Mouse (Mus musculus) erythroblast, embryonic 14.5 days (primary cell): Measurements from ENCODE around the gene Mbnl1. TPM values are rescaled to one million over a fixed set of nuclear protein-coding genes. Genes with fewer than 3 reads are reported as not detected.
A peak's percentile ranks its signal among the peaks of the same experiment; 100 is the strongest.
"Not testable (repeated sequence)": the region's sequence is repeated elsewhere in the genome, so short reads cannot be mapped to it uniquely, and the experiment has no call there.

Experiments used
- H3K27me3 ChIP-seq: 2 replicates; pipeline ENCODE4 v1.6.1; 2012; ENCODE audit warnings: inconsistent platforms; ENCODE audit not compliant: control insufficient read depth
- H3K36me3 ChIP-seq: 2 replicates; pipeline ENCODE4 v1.6.1; 2012; ENCODE audit warnings: mild to moderate bottlenecking, inconsistent platforms; ENCODE audit not compliant: control insufficient read depth
- H3K4me1 ChIP-seq: 2 replicates; pipeline ENCODE4 v1.6.1; 2012; ENCODE audit warnings: inconsistent platforms; ENCODE audit not compliant: control insufficient read depth
- H3K4me3 ChIP-seq: replicated peaks from 2 replicates; pipeline ENCODE3; 2012; ENCODE audit warnings: moderate library complexity, mild to moderate bottlenecking, inconsistent platforms
- H3K9me3 ChIP-seq: 2 replicates; pipeline ENCODE4 v1.6.1; 2012; ENCODE audit warnings: low read length, inconsistent platforms, mixed read lengths; ENCODE audit not compliant: control insufficient read depth
- GATA1 ChIP-seq: IDR thresholded peaks from 2 replicates; pipeline ENCODE4 v1.6.1; 2012; ENCODE audit warnings: low read length, inconsistent platforms, mixed read lengths
- TAL1 ChIP-seq: IDR thresholded peaks from 3 replicates; pipeline ENCODE4 v1.6.1; 2012; ENCODE audit warnings: low read length, inconsistent platforms, mixed read lengths
- polyA plus RNA-seq: library from polyadenylated mRNA; stranded (reverse); fragments of >175 nt; gene quantifications from 2 replicates; pipeline ENCODE4 v1.2.3, GENCODE M21; 2012

The Mbnl1 gene
- polyA plus RNA-seq, 1 experiment, result 1.6 TPM

- peaks cover 30% of the 10 kb centered on the region for H3K4me1 ChIP-seq
- no peak for TF ChIP-seq GATA1
- no peak for TF ChIP-seq TAL1
Observed at GRCm38 (mm10) chr3:60485987-60486712, 13.5 kb downstream of the Mbnl1 start.

GRCm38 (mm10) chr3:60486713-60487170 is 14.1 kb downstream of the Mbnl1 start:
- peaks cover 27% of the 10 kb centered on the region for H3K4me1 ChIP-seq

More at GRCm38 (mm10) chr3:60485987-60486712, 13.5 kb downstream of the Mbnl1 start:
- Histone ChIP-seq H3K36me3 (no peaks in the 10 kb centered on the region; the same call in 1 of the 2 replicates), H3K27me3 (no peaks in the 10 kb centered on the region), H3K4me3 (no peak overlapping the region), H3K9me3 (no peaks in the 10 kb centered on the region)

DNA sequence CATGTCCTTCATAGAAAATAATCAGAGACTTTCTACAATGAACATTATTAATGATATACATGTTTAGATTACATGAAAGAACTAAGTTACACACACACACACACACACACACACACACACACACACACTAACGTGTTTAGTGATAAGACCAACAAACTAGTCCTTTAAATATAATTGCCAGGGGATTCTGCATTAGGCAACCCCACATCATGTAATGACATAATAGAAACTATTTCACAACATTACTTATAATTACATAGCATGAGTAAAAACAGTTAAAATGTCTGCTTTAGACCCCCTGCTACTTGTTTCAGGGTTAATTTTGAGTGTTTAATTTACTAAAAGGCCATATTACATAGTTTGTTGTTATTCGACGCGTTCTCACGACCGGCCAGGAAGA is 16.9 kb downstream of the Mbnl1 start:
- TF ChIP-seq GATA1 (no peak), TAL1 (no peak)
- no peaks in the 10 kb centered on the region for H3K36me3 ChIP-seq
- no peaks in the 10 kb centered on the region for H3K27me3 ChIP-seq
- no peaks in the 10 kb centered on the region for H3K9me3 ChIP-seq
- no peak overlapping the region for H3K4me3 ChIP-seq
- H3K4me1 ChIP-seq, result peaks cover 13% of the 10 kb centered on the region

More at GRCm38 (mm10) chr3:60486713-60487170, 14.1 kb downstream of the Mbnl1 start:
- Histone ChIP-seq H3K27me3 (no peaks in the 10 kb centered on the region), H3K9me3 (no peaks in the 10 kb centered on the region), H3K36me3 (no peaks in the 10 kb centered on the region; the same call in 1 of the 2 replicates), H3K4me3 (no peak overlapping the region)
- no peak for TF ChIP-seq TAL1
- no peak for TF ChIP-seq GATA1

DNA sequence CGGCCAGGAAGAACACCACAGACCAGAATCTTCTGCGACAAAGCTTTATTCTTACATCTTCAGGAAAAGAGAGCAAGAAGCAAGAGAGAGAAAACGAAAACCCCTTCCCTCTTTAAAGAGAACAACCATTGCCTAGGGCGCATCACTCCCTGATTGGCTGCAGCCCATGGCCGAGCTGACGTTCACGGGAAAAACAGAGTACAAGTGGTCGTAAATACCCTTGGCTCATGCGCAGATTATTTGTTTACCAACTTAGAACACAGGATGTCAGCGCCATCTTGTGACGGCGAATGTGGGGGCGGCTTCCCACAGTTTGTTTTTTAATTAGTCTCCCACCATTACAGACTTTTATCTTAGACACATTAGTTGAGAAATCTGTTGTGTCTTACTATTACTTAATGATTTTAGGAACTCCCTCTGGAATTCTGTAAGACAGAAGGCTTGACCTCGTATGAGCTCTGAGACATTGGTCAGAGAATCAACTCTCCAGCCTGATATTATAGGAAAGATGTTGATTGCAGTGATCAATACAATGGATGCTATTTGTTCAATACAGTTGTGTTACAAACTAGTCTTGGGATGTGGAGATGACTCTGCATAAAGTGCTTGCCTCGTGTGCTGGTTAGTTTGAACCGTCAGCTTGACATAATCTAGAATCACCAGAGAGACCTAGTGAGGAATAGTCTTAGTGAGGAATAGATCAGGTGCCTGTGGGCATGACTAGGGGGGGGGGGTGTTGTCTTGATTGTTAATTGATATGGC is 22.3 kb downstream of the Mbnl1 start:
- H3K4me3 ChIP-seq, H3K9me3 ChIP-seq: not testable (repeated sequence)
- peaks cover 34% of the 10 kb centered on the region for H3K4me1 ChIP-seq

GRCm38 (mm10) chr3:60496197-60496596 is 23.6 kb downstream of the Mbnl1 start:
- TF ChIP-seq TAL1 (no peak), GATA1 (no peak)

More for the DNA sequence above, 22.3 kb downstream of the Mbnl1 start:
- H3K27me3 ChIP-seq, H3K36me3 ChIP-seq: not testable (repeated sequence)

DNA sequence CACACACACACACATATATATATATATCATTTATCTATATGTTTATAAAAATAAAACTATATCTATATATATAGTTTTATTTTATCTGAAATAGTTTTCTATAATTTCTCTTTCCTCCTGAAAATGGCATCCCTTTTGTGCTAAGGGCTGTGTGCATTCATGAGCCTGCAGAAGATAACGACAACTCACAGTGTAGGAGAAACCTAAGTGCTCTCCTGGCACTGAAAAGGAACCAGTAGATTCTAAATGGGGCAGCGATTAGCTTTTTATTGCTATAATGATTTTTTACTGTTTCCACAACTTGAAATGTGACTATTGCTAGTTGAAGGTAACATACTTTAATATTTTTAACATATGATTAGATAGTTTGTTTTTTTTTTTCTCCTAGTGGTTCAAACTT is 25.5 kb downstream of the Mbnl1 start:
- Histone ChIP-seq H3K27me3 (no peaks in the 10 kb centered on the region), H3K4me3 (no peak overlapping the region), H3K9me3 (no peaks in the 10 kb centered on the region), H3K36me3 (no peaks in the 10 kb centered on the region; the same call in 1 of the 2 replicates), H3K4me1 (peaks cover 56% of the 10 kb centered on the region)
- TF ChIP-seq GATA1 (no peak), TAL1 (no peak)

More at GRCm38 (mm10) chr3:60496197-60496596, 23.6 kb downstream of the Mbnl1 start:
- Histone ChIP-seq H3K27me3 (no peaks in the 10 kb centered on the region), H3K4me1 (peaks cover 41% of the 10 kb centered on the region), H3K4me3 (no peak overlapping the region), H3K36me3 (no peaks in the 10 kb centered on the region), H3K9me3 (no peaks in the 10 kb centered on the region)

DNA sequence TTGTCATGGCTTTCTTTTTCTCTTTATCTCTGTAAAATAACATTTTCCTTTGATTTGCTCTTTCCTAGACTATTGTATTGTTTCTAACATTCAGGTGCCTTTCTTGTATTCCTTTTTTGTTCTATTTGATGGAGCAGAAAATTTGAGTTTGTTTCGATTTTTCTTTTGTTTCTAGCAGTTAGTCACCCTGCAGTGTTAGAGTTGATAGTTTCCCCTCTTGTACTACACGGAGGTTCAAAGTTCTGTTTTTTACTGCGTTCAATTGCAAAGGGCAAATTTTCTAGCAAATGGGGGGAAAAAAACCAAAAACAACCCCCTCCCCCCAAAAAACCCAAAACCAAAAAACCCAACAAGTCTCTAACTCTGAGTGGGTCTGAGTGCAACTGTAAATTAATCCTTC is 26.0 kb downstream of the Mbnl1 start:
- Histone ChIP-seq H3K27me3 (no peaks in the 10 kb centered on the region), H3K9me3 (no peaks in the 10 kb centered on the region), H3K36me3 (no peaks in the 10 kb centered on the region; the same call in 1 of the 2 replicates), H3K4me1 (peaks cover 61% of the 10 kb centered on the region), H3K4me3 (peak overlapping the region; percentile 97)
- TF ChIP-seq TAL1 (no peak), GATA1 (no peak)

- TF ChIP-seq TAL1 (no peak), GATA1 (no peak)
- Histone ChIP-seq H3K36me3 (no peaks in the 10 kb centered on the region; the same call in 1 of the 2 replicates), H3K4me3 (peak overlapping the region; percentile 97), H3K4me1 (peaks cover 64% of the 10 kb centered on the region), H3K9me3 (no peaks in the 10 kb centered on the region), H3K27me3 (no peaks in the 10 kb centered on the region)
Observed at GRCm38 (mm10) chr3:60499157-60499578, 26.5 kb downstream of the Mbnl1 start.

GRCm38 (mm10) chr3:60499718-60500450 is 27.3 kb downstream of the Mbnl1 start:
- Histone ChIP-seq H3K4me3 (peak overlapping the region; percentile 97), H3K9me3 (no peaks in the 10 kb centered on the region), H3K4me1 (peaks cover 72% of the 10 kb centered on the region), H3K27me3 (no peaks in the 10 kb centered on the region), H3K36me3 (peaks cover 3% of the 10 kb centered on the region)
- no peak for TF ChIP-seq TAL1
- TF ChIP-seq GATA1, result no peak
